Mouse (Mus musculus) bone marrow macrophage, adult 2 months (primary cell): Measurements from ENCODE around the gene Soat1.

Experiments
- CTCF ChIP-seq: IDR thresholded peaks from 2 replicates; pipeline ENCODE4 v1.5.1; 2012; ENCODE audit warnings: low read depth, mild to moderate bottlenecking, low read length, moderate library complexity
- POLR2A ChIP-seq: IDR thresholded peaks from 2 replicates; pipeline ENCODE4 v1.6.1; 2012; ENCODE audit warnings: mild to moderate bottlenecking, low read depth, low read length, borderline replicate concordance

GRCm38 (mm10) chr1:156418170-156418569 is 56.0 kb downstream of the Soat1 start:
- TF ChIP-seq POLR2A, result no peak
- no peak for TF ChIP-seq CTCF
